Comparison of ENCODE assay signal across 36 mouse cellular contexts in the genomic region with DNA sequence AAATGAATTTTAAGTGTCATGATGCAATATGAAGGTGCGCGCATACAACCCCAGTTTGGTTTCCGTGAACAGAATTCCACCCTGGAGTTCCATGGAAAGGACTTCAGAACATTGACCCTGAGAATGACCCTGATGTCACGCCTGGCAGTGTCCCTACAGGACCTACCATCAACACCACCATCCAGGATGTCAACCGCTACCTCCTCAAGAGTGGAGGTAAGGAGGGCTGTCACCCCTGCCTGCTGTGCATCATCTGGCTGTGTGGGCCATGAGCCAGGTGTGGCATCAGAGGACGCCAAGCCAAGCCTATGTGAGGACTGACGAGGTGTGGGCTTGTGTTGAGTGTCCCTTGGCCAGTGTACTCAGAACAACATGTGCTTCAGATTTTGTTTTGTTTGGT. TPM values are rescaled to one million over a fixed set of nuclear protein-coding genes. Genes with fewer than 3 reads are reported as not detected.
"Had no signal": no experiment of that assay in that cellular context is flagged by ENCODE, and none has a peak within 500 bp of the region (broad histone marks: within the 10 kb centered on the region; RNA-seq: fewer than 3 reads in every experiment).

No protein-coding gene starts in this region.

- H3K27me3 ChIP-seq: limb, embryonic 12.5 days; limb, embryonic 13.5 days; limb, embryonic 15.5 days; liver, embryonic 12.5 days; liver, embryonic 13.5 days; liver, embryonic 15.5 days; lung, embryonic 15.5 days; midbrain, embryonic 12.5 days; midbrain, embryonic 13.5 days; midbrain, embryonic 15.5 days had no signal

- ATAC-seq: liver, embryonic 12.5 days; liver, postnatal 0 days; lung, postnatal 0 days; midbrain, embryonic 13.5 days; midbrain, embryonic 15.5 days; midbrain, embryonic 16.5 days had no signal

- H3K27ac ChIP-seq: left cerebral cortex, adult 2 months; limb, embryonic 10.5 days; limb, embryonic 12.5 days; limb, embryonic 13.5 days; limb, embryonic 15.5 days; liver, embryonic 12.5 days; liver, embryonic 13.5 days; liver, embryonic 14.5 days; liver, embryonic 15.5 days; lung, embryonic 15.5 days; macrophage; midbrain, embryonic 10.5 days; midbrain, embryonic 12.5 days; midbrain, embryonic 13.5 days; midbrain, embryonic 15.5 days had no signal

- DNase-seq: left cerebral cortex, postnatal 4 days; liver; liver, embryonic 13.5 days; liver, postnatal 0 days; lung, adult 18-20 months; lung, adult 2 months; lung, embryonic 14.5 days; lung, postnatal 10 days; lung, postnatal 14 days; lung, postnatal 36 days; lung, postnatal 4 days; midbrain, embryonic 14.5 days had no signal

- H3K4me3 ChIP-seq: left cerebral cortex, adult 2 months; limb, embryonic 10.5 days; limb, embryonic 12.5 days; limb, embryonic 13.5 days; limb, embryonic 15.5 days; liver, embryonic 12.5 days; liver, embryonic 13.5 days; liver, embryonic 15.5 days; lung, embryonic 15.5 days; midbrain, embryonic 10.5 days; midbrain, embryonic 12.5 days; midbrain, embryonic 13.5 days; midbrain, embryonic 15.5 days; myocyte had no signal

- H3K9me3 ChIP-seq: limb, embryonic 10.5 days; limb, embryonic 13.5 days; limb, embryonic 15.5 days; liver, embryonic 12.5 days; liver, embryonic 13.5 days; liver, embryonic 15.5 days; lung, embryonic 15.5 days; midbrain, embryonic 10.5 days; midbrain, embryonic 12.5 days; midbrain, embryonic 13.5 days; midbrain, embryonic 15.5 days had no signal

- H3K4me1 ChIP-seq: limb, embryonic 10.5 days; limb, embryonic 12.5 days; limb, embryonic 13.5 days; limb, embryonic 15.5 days; liver, embryonic 12.5 days; liver, embryonic 13.5 days; liver, embryonic 15.5 days; lung, embryonic 15.5 days; midbrain, embryonic 10.5 days; midbrain, embryonic 12.5 days; midbrain, embryonic 13.5 days; midbrain, embryonic 15.5 days had no signal

RNA-seq across cellular contexts. Expression of gene 6030468B19Rik, which starts 41.6 kb away (rescaled TPM):
- total RNA-seq: left cerebral cortex, adult 18-20 months; left cerebral cortex, adult 2 months; left cerebral cortex, postnatal 10 days; left cerebral cortex, postnatal 14 days; left cerebral cortex, postnatal 36 days; left cerebral cortex, postnatal 4 days; liver, adult 2 months; midbrain, postnatal 0 days; monocyte, adult 5-6 weeks had no signal
- polyA plus RNA-seq: liver, adult 2 months; lung, postnatal 0 days; macrophage; midbrain, embryonic 13.5 days; midbrain, embryonic 14.5 days; midbrain, embryonic 15.5 days; midbrain, embryonic 16.5 days; midbrain, postnatal 0 days; myocyte had no signal

RNA-seq across cellular contexts. Expression of gene Gm20708, which starts 53.6 kb away (rescaled TPM):
- total RNA-seq: midbrain, postnatal 0 days had no signal
- polyA plus RNA-seq: liver, embryonic 13.5 days; lung, adult 2 months had no signal
